ENCODE assay signal across 23 mouse cellular contexts in the genomic region with DNA sequence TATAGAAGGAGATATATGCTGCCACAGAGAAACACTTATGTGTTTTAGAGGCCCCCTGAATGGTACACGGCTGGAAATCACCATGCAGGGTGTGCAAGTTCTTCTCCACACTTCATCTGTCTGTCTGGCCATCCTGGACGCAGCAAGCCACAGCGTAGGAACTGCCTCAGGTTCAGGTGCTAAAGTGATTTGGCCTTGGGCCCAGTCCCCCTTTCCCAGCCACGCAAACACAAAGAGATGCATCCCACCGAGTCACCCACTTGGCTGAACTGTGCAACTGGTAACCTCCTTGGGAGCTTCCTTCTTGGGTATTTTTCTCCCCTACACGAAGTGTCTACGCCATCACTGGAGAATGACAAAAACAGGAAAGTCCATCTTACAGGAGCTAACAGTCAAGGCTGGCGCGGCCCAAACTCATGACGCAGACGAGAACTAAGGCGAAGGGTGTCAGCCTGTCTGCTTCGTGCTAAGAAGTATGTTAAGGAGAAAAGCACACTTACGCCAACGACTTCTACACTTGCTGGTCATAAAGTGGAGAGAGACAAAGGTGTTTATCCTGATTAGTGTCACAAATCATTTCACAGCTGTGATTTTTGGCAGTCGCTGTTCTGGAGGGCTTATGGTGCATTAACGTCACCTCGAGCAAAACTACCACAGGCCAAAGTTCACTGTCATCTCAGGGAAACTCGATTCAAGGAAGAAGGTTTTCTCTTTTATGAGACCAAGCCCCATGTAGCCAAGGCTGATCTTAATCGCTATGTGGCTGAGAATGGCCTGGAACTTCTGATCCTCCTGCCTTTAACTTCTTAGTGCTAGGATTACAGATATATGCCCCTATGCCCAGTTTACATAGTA. TPM values are rescaled to one million over a fixed set of nuclear protein-coding genes. Genes with fewer than 3 reads are reported as not detected.
DNase-seq lines count a peak whose midpoint lies in the region; ATAC-seq and TF ChIP-seq lines count a peak whose summit lies in the region.
"Had no signal": no experiment of that assay in that cellular context is flagged by ENCODE, and none has a peak within 500 bp of the region (broad histone marks: within the 10 kb centered on the region; RNA-seq: fewer than 3 reads in every experiment).

No protein-coding gene starts in this region.

- no peak overlapping the region for H3K4me3 ChIP-seq in gastrocnemius, adult 2 months
- no peak overlapping the region for H3K4me3 ChIP-seq in limb, embryonic 14.5 days (replicated peaks; ENCODE audit: low read length)
- H3K4me3 ChIP-seq in hindbrain, postnatal 0 days (ENCODE audit: low read length), result no peak overlapping the region
- no peak overlapping the region for H3K4me3 ChIP-seq in lung, postnatal 0 days (ENCODE audit: low read depth, low read length)
- H3K4me3 ChIP-seq: embryonic facial prominence, embryonic 10.5 days; forebrain, embryonic 12.5 days; heart, embryonic 13.5 days; hindbrain, embryonic 12.5 days; limb, embryonic 15.5 days; liver, embryonic 15.5 days; midbrain, embryonic 13.5 days; neural tube, embryonic 12.5 days had no signal

- H3K9ac ChIP-seq in limb, embryonic 14.5 days (ENCODE audit: low read depth, low read length, severe bottlenecking), result no peak overlapping the region
- no peak overlapping the region for H3K9ac ChIP-seq in hindbrain, postnatal 0 days (replicated peaks; ENCODE audit: low read length)
- H3K9ac ChIP-seq in lung, postnatal 0 days (replicated peaks; ENCODE audit: low read depth), result no peak overlapping the region
- H3K9ac ChIP-seq: forebrain, embryonic 12.5 days; heart, embryonic 13.5 days; hindbrain, embryonic 12.5 days; limb, embryonic 15.5 days; liver, embryonic 15.5 days; midbrain, embryonic 13.5 days; neural tube, embryonic 12.5 days had no signal

- H3K4me2 ChIP-seq in limb, embryonic 14.5 days (replicated peaks; ENCODE audit: low read depth, low read length, severe bottlenecking), result no peak overlapping the region
- H3K4me2 ChIP-seq in hindbrain, postnatal 0 days (ENCODE audit: low read depth, low read length), result no peak overlapping the region
- H3K4me2 ChIP-seq in lung, postnatal 0 days (replicated peaks; ENCODE audit: low read depth, low read length), result no peak overlapping the region
- H3K4me2 ChIP-seq: forebrain, embryonic 12.5 days; heart, embryonic 13.5 days; hindbrain, embryonic 12.5 days; limb, embryonic 15.5 days; liver, embryonic 15.5 days; midbrain, embryonic 13.5 days; neural tube, embryonic 12.5 days had no signal

- H3K27ac ChIP-seq in gastrocnemius, adult 2 months, result peak overlapping the region; percentile 64
- H3K27ac ChIP-seq in limb, embryonic 14.5 days (replicated peaks; ENCODE audit: low read depth, low read length), result no peak overlapping the region
- H3K27ac ChIP-seq in hindbrain, postnatal 0 days, result no peak overlapping the region
- H3K27ac ChIP-seq in lung, postnatal 0 days (ENCODE audit: low read length), result no peak overlapping the region
- H3K27ac ChIP-seq: embryonic facial prominence, embryonic 10.5 days; forebrain, embryonic 12.5 days; heart, embryonic 13.5 days; hindbrain, embryonic 12.5 days; limb, embryonic 15.5 days; liver, embryonic 15.5 days; midbrain, embryonic 13.5 days; neural tube, embryonic 12.5 days had no signal

- no peak for TF ChIP-seq CTCF in gastrocnemius, adult 2 months (IDR thresholded peaks at IDR 0.05)
- no peak for TF ChIP-seq CTCF in hindbrain, postnatal 0 days (IDR thresholded peaks at IDR 0.05; ENCODE audit: low read depth)
- no peak for TF ChIP-seq CTCF in lung, postnatal 0 days (IDR thresholded peaks at IDR 0.05)

- H3K36me3 ChIP-seq in limb, embryonic 14.5 days (ENCODE audit: control insufficient read depth, insufficient read depth, low read length), result no peaks in the 10 kb centered on the region
- H3K36me3 ChIP-seq in hindbrain, postnatal 0 days (ENCODE audit: insufficient read depth, low read length), result no peaks in the 10 kb centered on the region
- no peaks in the 10 kb centered on the region for H3K36me3 ChIP-seq in lung, postnatal 0 days (ENCODE audit: insufficient read depth, low read length)
- H3K36me3 ChIP-seq: embryonic facial prominence, embryonic 10.5 days; forebrain, embryonic 12.5 days; heart, embryonic 13.5 days; hindbrain, embryonic 12.5 days; limb, embryonic 15.5 days; liver, embryonic 15.5 days; midbrain, embryonic 13.5 days; neural tube, embryonic 12.5 days had no signal

- intact Hi-C loops in gastrocnemius, adult 2 months (cut with DNase I), result no loop called here
- intact Hi-C loops in heart, postnatal 25 days (cut with DNase I), result no loop called here

- H3K4me1 ChIP-seq in limb, embryonic 14.5 days (ENCODE audit: control insufficient read depth, insufficient read depth, low read length), result no peaks in the 10 kb centered on the region
- no peaks in the 10 kb centered on the region for H3K4me1 ChIP-seq in hindbrain, postnatal 0 days (ENCODE audit: insufficient read depth, low read length)
- H3K4me1 ChIP-seq in lung, postnatal 0 days (ENCODE audit: insufficient read depth, low read depth, low read length), result no peaks in the 10 kb centered on the region
- H3K4me1 ChIP-seq: forebrain, embryonic 12.5 days; heart, embryonic 13.5 days; hindbrain, embryonic 12.5 days; limb, embryonic 15.5 days; liver, embryonic 15.5 days; midbrain, embryonic 13.5 days; neural tube, embryonic 12.5 days had no signal

- TF ChIP-seq EP300 in lung, postnatal 0 days (IDR thresholded peaks at IDR 0.05), result no peak

- DNase-seq in gastrocnemius, adult 2 months, result peak; percentile 54
- no peak for DNase-seq in gastrocnemius, adult 8-10 months (ENCODE audit: low spot score in 2 of 2)
- peak; percentile 28 for DNase-seq in fat pad, adult 2 months (ENCODE audit: extremely low read depth, low read depth, low spot score)
- peak; percentile 55 for DNase-seq in heart, postnatal 25 days (ENCODE audit: low spot score)
- no peak for DNase-seq in limb, embryonic 14.5 days (ENCODE audit: low spot score)
- no peak for DNase-seq in hindbrain, postnatal 0 days (ENCODE audit: low spot score)
- no peak for DNase-seq in lung, postnatal 0 days (ENCODE audit: low spot score)
- DNase-seq: adrenal gland, postnatal 14 days; cerebellum, adult 11-12 months; kidney, postnatal 4 days; right cerebral cortex, adult 18-20 months; thymus, postnatal 25 days had no signal

- H3K27me3 ChIP-seq in limb, embryonic 14.5 days (ENCODE audit: control insufficient read depth, insufficient read depth, low read length), result no peaks in the 10 kb centered on the region
- H3K27me3 ChIP-seq in hindbrain, postnatal 0 days (ENCODE audit: insufficient read depth, low read length), result no peaks in the 10 kb centered on the region
- H3K27me3 ChIP-seq in lung, postnatal 0 days (replicated peaks; ENCODE audit: insufficient read depth, low read length), result no peaks in the 10 kb centered on the region
- H3K27me3 ChIP-seq: forebrain, embryonic 12.5 days; heart, embryonic 13.5 days; hindbrain, embryonic 12.5 days; limb, embryonic 15.5 days; liver, embryonic 15.5 days; midbrain, embryonic 13.5 days; neural tube, embryonic 12.5 days had no signal

- TF ChIP-seq POLR2A in limb, embryonic 14.5 days (IDR thresholded peaks at IDR 0.05; ENCODE audit: borderline replicate concordance, extremely low read depth, insufficient read depth, insufficient read length), result no peak

- ATAC-seq in limb, embryonic 14.5 days (ENCODE audit: low FRiP score, low read depth), result peak; percentile 71
- no peak for ATAC-seq in hindbrain, postnatal 0 days
- ATAC-seq in lung, postnatal 0 days, result no peak
- ATAC-seq: CD4-positive, CD25-positive, alpha-beta regulatory T cell, adult 4 months; inflammation-experienced regulatory T-cells, adult 6 months; midbrain, embryonic 13.5 days had no signal

- no peaks in the 10 kb centered on the region for H3K9me3 ChIP-seq in limb, embryonic 14.5 days (ENCODE audit: control insufficient read depth, low read length)
- H3K9me3 ChIP-seq in hindbrain, postnatal 0 days (ENCODE audit: low read length), result no peaks in the 10 kb centered on the region
- no peaks in the 10 kb centered on the region for H3K9me3 ChIP-seq in lung, postnatal 0 days (ENCODE audit: low read length)
- H3K9me3 ChIP-seq: embryonic facial prominence, embryonic 10.5 days; forebrain, embryonic 12.5 days; heart, embryonic 13.5 days; hindbrain, embryonic 12.5 days; limb, embryonic 15.5 days; liver, embryonic 15.5 days; midbrain, embryonic 13.5 days; neural tube, embryonic 12.5 days had no signal

- WGBS in limb, embryonic 14.5 days, result 58% methylated on average over 20 of the region's 20 CpGs
- 75% methylated on average over 20 of the region's 20 CpGs for WGBS in hindbrain, postnatal 0 days
- WGBS in lung, postnatal 0 days, result 66% methylated on average over 20 of the region's 20 CpGs

RNA-seq across cellular contexts. Expression of gene Cldn5, which starts 30.2 kb away (rescaled TPM):
- total RNA-seq in gastrocnemius, adult 2 months (2021), result 1 to 10 TPM; 5.0 to 9.5 TPM
- 1 to 10 TPM; 4.7 to 6.7 (median 5.6) TPM for total RNA-seq in gastrocnemius, adult 8-10 months (2022)
- total RNA-seq in heart, postnatal 25 days (2021), result 10 to 100 TPM; 26.9 to 34.2 TPM
- 33.6 and 37.4 TPM in 2 replicates for polyA plus RNA-seq in limb, embryonic 14.5 days (2012; rRNA removed)
- 26.1 and 29.9 TPM in 2 replicates for polyA plus RNA-seq in limb, embryonic 14.5 days (2014; fragmentation: Nextera tagmentation; extraction: Ambion mirVana)
- total RNA-seq in hindbrain, postnatal 0 days (2014; rRNA removed), result 181 and 197 TPM in 2 replicates
- polyA plus RNA-seq in hindbrain, postnatal 0 days (2015; fragmentation: Nextera tagmentation; extraction: Ambion mirVana), result 121 and 128 TPM in 2 replicates
- 400 and 432 TPM in 2 replicates for polyA plus RNA-seq in lung, postnatal 0 days (2015; fragmentation: Nextera tagmentation; extraction: Ambion mirVana)
- total RNA-seq: megakaryocyte, adult 5-6 weeks had no signal
- polyA plus RNA-seq: CD4-positive, CD25-positive, alpha-beta regulatory T cell, adult 4 months; inflammation-experienced regulatory T-cells, adult 6 months had no signal

Comparison
In these comparisons a context has a peak if more than half of its experiments do, and no peak if none do; other contexts are left out.
1. DNase-seq: peak in gastrocnemius, adult 2 months (single experiment), fat pad, adult 2 months (single experiment) and heart, postnatal 25 days (single experiment); none in gastrocnemius, adult 8-10 months (0 of 2), limb, embryonic 14.5 days (single experiment), hindbrain, postnatal 0 days (single experiment) and lung, postnatal 0 days (single experiment).